Mouse (Mus musculus): ENCODE measurements around the gene Btbd35f27.
"Not testable (repeated sequence)": the region's sequence is repeated elsewhere in the genome, so short reads cannot be mapped to it uniquely, and the experiment has no call there.

Btbd35f27 gene

GRCm38 (mm10) chrX:4951835-4952234 is at the start of gene Btbd35f27:
Btbd35f27 (plus strand) TSS chrX:4952135.
- DNase-seq (ENCODE audit: low spot score in 2 of 2), result not testable (repeated sequence)

Data from spleen, postnatal 10 days (tissue).